Mouse (Mus musculus) heart, postnatal 14 days (tissue): ENCODE results near the gene Rexo1. TPM values are rescaled to one million over a fixed set of nuclear protein-coding genes. Genes with fewer than 3 reads are reported as not detected.
A peak's percentile ranks its signal among the peaks of the same experiment; 100 is the strongest.

ENCODE experiments used
- DNase-seq, 2 experiments: peaks; one replicate each; pipeline ENCODE4 v3.0.0; 2021 to 2022
- intact Hi-C: fragments of 180-260 bp; cut with DNase I; formaldehyde crosslinking; loops from one replicate; pipeline ENCODE4 v1.15.1; 2025
- total RNA-seq, 2 experiments: library from RNA; stranded (reverse); gene quantifications; 2 replicates each; pipeline ENCODE4 v1.2.3; 2021

Rexo1 gene
- total RNA-seq, 2 experiments from 2014 or later, result 14.2 to 18.1 TPM

- intact Hi-C loops, result no loop called here
- DNase-seq, result no peak
Observed at GRCm38 (mm10) chr10:80586407-80587304, 25.3 kb upstream of the Rexo1 start.

GRCm38 (mm10) chr10:80585581-80585980 lies 24.2 kb upstream of the Rexo1 start:
- DNase-seq, result no peak
- intact Hi-C loops, result no loop called here

- no peak for DNase-seq
- intact Hi-C loops, result no loop called here
Observed at GRCm38 (mm10) chr10:80584642-80585552, 23.5 kb upstream of the Rexo1 start.

- DNase-seq, result peak; percentile 35 to 44
- intact Hi-C loops, result no loop called here
Observed at GRCm38 (mm10) chr10:80584045-80584488, 22.7 kb upstream of the Rexo1 start.

- intact Hi-C loops, result no loop called here
- no peak for DNase-seq
Observed at GRCm38 (mm10) chr10:80583047-80583446, 21.7 kb upstream of the Rexo1 start.

GRCm38 (mm10) chr10:80578911-80579310 lies 17.6 kb upstream of the Rexo1 start:
- intact Hi-C loops, result loop anchor here (2.0 kb wide), 2 partner anchors 24 to 32 kb away; partner anchors contain the start of genes Adat3 and Scamp4
- DNase-seq, result peak; percentile 53 to 69

- DNase-seq, result peak; percentile 89 to 90
- intact Hi-C loops, result loop anchor here (2.0 kb wide), 2 partner anchors 25 to 33 kb away; partner anchors contain the start of genes Adat3 and Scamp4
Observed at GRCm38 (mm10) chr10:80578131-80578750, 16.9 kb upstream of the Rexo1 start.

- intact Hi-C loops, result loop anchor here (2.0 kb wide), 2 partner anchors 25 to 33 kb away; partner anchors contain the start of genes Adat3 and Scamp4
Observed at GRCm38 (mm10) chr10:80577195-80578130, 16.1 kb upstream of the Rexo1 start, which contains the start of gene Klf16. Klf16 (minus strand) TSS chr10:80577321.

GRCm38 (mm10) chr10:80576351-80577194 lies 15.2 kb upstream of the Rexo1 start:
- intact Hi-C loops, result no loop called here
- peak; percentile 63 to 64 for DNase-seq

More at GRCm38 (mm10) chr10:80577195-80578130, 16.1 kb upstream of the Rexo1 start, which contains the start of gene Klf16:
- peak; percentile 98 to 99 for DNase-seq

GRCm38 (mm10) chr10:80575925-80576324 lies 14.6 kb upstream of the Rexo1 start:
- intact Hi-C loops, result no loop called here
- no peak for DNase-seq

- intact Hi-C loops, result no loop called here
- no peak for DNase-seq
Observed at GRCm38 (mm10) chr10:80574896-80575295, 13.5 kb upstream of the Rexo1 start.

GRCm38 (mm10) chr10:80573944-80574343 lies 12.6 kb upstream of the Rexo1 start:
- intact Hi-C loops, result no loop called here
- no peak for DNase-seq

GRCm38 (mm10) chr10:80572477-80572876 lies 11.1 kb upstream of the Rexo1 start:
- intact Hi-C loops, result no loop called here
- no peak for DNase-seq

GRCm38 (mm10) chr10:80570871-80571836 lies 9.8 kb upstream of the Rexo1 start:
- no peak for DNase-seq
- intact Hi-C loops, result no loop called here

GRCm38 (mm10) chr10:80570419-80570818 lies 9.1 kb upstream of the Rexo1 start:
- no peak for DNase-seq
- intact Hi-C loops, result no loop called here

GRCm38 (mm10) chr10:80569664-80570066 lies 8.3 kb upstream of the Rexo1 start:
- peak; percentile 48 to 71 for DNase-seq
- intact Hi-C loops, result no loop called here

- intact Hi-C loops, result no loop called here
Observed at GRCm38 (mm10) chr10:80568876-80569275, 7.5 kb upstream of the Rexo1 start.

More at GRCm38 (mm10) chr10:80568876-80569275, 7.5 kb upstream of the Rexo1 start:
- no peak for DNase-seq
